Mouse (Mus musculus): ENCODE data around the gene Stx5a.

- TF ChIP-seq CTCF (conservative IDR thresholded peaks at IDR 0.05; ENCODE audit: low read length), result no peak
- TF ChIP-seq NANOG (IDR thresholded peaks at IDR 0.05; ENCODE audit: borderline replicate concordance, low read length), result no peak
Observed at GRCm38 (mm10) chr19:8803879-8804660, 62.9 kb downstream of the Stx5a start.

Measured in E14TG2a.4 (cell line).